Mouse (Mus musculus): Measurements from ENCODE around the gene Olfr992.
"Not testable (repeated sequence)": the region's sequence is repeated elsewhere in the genome, so short reads cannot be mapped to it uniquely, and the experiment has no call there.

Olfr992 gene

GRCm38 (mm10) chr2:85409369-85409768, at the start of gene Olfr992:
Olfr992 (minus strand) TSS chr2:85409469.
- no peak for DNase-seq (ENCODE audit: low read depth, low spot score)

- DNase-seq (ENCODE audit: low read depth, low spot score), result no peak
These were observed 34.3 kb upstream of the Olfr992 start, which contains the start of gene Olfr995 for GRCm38 (mm10) chr2:85443539-85443938. Olfr995 (minus strand) TSS chr2:85443639.

GRCm38 (mm10) chr2:85442546-85442945, 33.3 kb upstream of the Olfr992 start:
- no peak for DNase-seq (ENCODE audit: low read depth, low spot score)

- no peak for DNase-seq (ENCODE audit: low read depth, low spot score)
These were observed 27.1 kb upstream of the Olfr992 start, which contains the start of gene Olfr994 for GRCm38 (mm10) chr2:85436351-85436750. Olfr994 (minus strand) TSS chr2:85436451.

GRCm38 (mm10) chr2:85425893-85426292, 16.6 kb upstream of the Olfr992 start:
- DNase-seq (ENCODE audit: low read depth, low spot score), result no peak

- DNase-seq (ENCODE audit: low read depth, low spot score), result no peak
These were observed 5.5 kb upstream of the Olfr992 start, which contains the start of gene Olfr993 for GRCm38 (mm10) chr2:85414777-85415176. Olfr993 (minus strand) TSS chr2:85414877.

- DNase-seq (ENCODE audit: low read depth, low spot score), result not testable (repeated sequence)
These were observed 46.1 kb downstream of the Olfr992 start, which contains the start of gene Olfr988 for GRCm38 (mm10) chr2:85363127-85363526. Olfr988 (minus strand) TSS chr2:85363227.

Data from CD4-positive, CD25-positive, alpha-beta regulatory T cell, adult 2 months (primary cell).